Mouse (Mus musculus) ovary, adult 18-20 months (tissue): Measurements from ENCODE around the gene Acer3.
A peak's percentile ranks its signal among the peaks of the same experiment; 100 is the strongest.

Source experiments
- DNase-seq: peaks from one replicate; pipeline ENCODE4 v3.0.0; 2022; ENCODE audit warnings: low spot score, mixed read lengths

The Acer3 gene

GRCm38 (mm10) chr7:98332678-98333397 is 11.8 kb upstream of the Acer3 start:
- no peak for DNase-seq

DNA sequence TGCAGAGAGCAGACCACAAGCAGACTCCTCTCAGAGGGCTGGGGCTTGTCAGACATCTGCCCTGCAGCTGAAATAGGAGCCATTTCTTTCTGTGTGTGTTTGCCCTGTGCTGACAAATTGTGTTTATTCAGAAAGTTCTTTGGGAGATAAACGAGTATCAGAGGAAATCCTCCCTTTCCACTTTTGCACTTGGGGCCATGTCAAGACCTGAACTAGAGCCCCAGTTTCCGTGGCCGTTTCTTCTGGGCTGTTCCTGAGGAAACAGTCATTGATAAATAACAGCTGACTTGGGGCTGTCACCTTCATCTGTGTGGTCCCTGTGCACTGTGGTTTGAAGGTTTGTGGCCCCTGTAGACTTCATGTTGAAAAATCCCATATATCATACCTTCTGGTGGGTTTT is 10.9 kb upstream of the Acer3 start:
- DNase-seq: no peak

DNA sequence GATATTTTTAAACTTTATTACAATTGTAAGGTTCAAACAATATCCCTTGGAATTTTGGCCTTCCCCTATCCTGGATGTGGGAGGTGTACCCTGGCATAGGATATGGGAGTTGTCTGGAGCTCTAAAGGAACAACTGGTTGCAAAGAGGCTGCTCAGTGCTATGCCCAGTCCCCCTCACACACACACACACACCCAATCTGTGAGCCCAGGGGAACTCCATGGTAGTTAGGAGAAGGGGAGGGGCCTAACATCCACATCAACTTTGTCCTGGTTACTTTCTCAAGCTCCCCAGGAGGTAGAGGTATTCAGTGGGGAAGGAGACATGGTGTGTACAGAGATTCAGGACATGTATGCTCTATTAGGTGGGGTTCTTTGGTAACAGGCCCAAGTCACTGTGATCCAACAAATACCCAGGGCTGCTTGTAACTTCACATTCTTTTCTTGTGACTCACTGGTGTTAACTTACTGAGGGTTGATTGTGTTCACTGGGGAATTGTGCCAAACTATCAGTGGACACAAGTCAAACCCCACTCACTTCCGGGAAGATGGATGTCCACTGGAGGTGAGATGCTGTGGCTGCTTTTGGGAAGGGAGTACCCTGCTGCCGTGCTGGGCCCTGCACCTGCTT is 9.5 kb upstream of the Acer3 start:
- DNase-seq: no peak

DNA sequence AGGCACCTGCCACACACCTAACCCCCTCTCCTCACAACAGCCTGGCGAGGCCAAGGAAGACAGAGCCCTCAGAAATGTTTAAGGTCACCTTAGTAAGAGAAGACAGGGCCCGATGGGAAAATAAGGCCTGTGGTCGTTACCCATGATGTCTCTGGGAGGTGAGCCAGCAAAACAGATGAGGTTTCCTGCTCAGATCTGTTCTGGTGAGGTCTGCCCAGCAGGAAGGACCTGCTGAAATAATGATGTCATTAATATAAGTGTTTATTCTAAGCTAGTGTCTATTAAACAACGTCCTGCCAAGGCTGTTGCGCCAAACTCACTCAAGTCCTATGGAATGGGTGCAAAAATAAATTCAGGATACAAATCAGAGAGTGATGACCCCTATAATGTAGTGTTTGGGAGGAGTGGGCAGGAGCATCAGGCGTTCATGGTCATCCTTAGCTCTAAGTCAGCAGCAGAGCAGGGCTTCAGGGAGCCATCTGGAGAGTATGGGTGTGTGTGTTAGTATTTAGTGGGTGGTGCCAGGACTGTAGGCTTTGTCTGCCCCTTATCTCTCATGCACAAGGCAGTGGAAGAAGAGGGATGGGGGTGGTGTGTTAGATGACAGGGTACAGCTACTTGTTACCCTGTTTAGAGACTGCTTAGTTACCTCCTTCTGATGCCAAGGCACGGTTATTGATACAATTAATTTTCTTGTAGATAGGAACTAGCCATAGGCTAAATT is 8.8 kb upstream of the Acer3 start:
- no peak for DNase-seq

- no peak for DNase-seq
Observed at GRCm38 (mm10) chr7:98328311-98328710, 7.3 kb upstream of the Acer3 start.

DNA sequence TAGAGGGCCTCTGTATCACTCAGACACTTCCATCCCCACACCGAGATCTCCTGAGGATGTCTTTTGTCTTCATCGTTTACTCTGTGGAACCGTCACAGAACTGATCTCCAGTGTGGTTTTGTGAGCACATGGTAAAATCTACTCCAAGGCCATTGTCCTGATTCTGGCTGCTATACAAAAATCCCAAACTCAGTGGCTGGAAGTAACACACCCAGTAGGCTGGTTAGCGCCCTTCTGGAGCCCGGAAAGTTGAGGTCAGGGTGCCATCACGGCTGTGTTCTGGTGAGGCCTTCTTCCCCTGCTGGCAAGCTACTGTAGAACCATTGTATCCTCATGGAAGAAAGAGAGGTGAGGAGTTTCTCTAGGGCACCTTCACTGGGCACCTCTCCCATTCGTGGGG is 5.0 kb upstream of the Acer3 start:
- no peak for DNase-seq

GRCm38 (mm10) chr7:98324228-98324627 is 3.2 kb upstream of the Acer3 start:
- peak; percentile 15 for DNase-seq

DNA sequence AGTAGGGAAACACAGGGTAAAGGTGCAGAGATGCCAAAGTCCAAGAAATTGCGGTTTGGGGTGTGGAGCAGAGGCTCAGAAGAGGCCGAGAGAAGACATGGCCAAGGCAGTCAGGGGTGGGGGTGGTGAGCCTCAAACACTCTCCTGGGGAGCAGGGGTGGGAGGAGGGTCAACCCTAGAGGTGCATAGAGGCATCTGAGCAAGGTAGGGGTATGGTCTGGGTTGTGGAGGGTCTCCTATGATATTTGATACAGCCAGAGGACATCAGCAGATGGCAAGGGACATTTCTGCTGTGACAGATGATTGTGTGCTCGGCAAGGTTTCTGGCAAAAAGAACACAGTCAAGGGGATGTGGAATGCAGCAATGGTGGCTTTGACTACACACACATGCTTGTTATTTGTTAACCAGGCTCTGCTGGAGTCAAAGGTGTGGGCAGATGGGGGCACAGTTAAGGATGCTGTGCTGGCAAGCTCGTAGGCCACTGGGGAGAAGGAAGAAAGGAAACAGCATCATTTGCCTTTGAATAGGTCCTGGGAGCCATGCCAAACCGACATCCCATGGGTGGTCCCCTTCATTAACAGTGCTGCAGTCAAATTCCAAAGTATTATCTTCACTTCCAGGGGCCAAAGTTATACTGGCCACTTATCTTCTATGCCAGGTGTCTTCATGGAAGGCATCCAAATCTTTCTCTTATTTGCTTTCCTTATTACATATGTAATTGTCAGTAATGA is 2.4 kb upstream of the Acer3 start:
- no peak for DNase-seq

GRCm38 (mm10) chr7:98322415-98322814 is 1.4 kb upstream of the Acer3 start:
- DNase-seq: no peak

GRCm38 (mm10) chr7:98320006-98320556 is 927 bp downstream of the Acer3 start:
- DNase-seq: no peak

- peak; percentile 35 for DNase-seq
Observed at GRCm38 (mm10) chr7:98316568-98316967, 4.4 kb downstream of the Acer3 start.

DNA sequence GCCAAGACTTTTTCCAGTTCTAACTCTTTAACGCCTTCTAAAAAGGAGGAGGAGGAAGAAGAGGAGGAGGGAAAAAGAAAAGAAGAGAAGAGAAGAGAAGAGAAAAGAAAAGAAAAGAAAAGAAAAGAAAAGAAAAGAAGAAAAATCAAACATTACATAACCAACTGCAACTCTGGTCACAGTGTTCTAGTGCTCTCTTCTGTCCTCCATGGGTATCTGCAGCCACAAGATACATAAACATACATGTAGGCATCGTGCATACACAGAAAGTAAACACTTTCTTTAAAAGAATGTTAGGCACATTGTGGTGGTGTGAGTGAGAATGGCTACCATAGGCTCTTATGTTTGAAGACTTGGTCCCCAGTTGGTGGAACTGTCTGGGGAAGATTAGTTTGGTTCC is 5.9 kb downstream of the Acer3 start:
- no peak for DNase-seq

GRCm38 (mm10) chr7:98312185-98312920 is 8.7 kb downstream of the Acer3 start:
- no peak for DNase-seq

DNA sequence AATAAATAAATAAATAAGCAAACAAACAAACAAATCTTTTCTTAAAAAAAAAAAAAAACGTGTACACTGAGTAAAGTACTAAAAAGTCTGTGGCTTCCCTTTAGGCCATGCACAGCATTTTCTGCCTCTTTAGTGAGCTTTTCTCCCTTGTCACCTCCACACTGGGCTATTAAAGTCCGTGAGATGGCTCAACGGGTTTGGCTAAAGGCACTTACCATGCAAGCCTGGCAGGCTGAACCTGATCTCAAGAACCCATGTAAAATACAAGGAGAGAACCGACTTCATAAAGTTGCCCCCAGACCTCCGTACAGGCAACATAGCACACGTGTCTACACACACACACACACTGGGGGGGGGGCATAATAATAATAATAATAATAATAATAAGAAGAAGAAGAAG is 10.7 kb downstream of the Acer3 start:
- no peak for DNase-seq

GRCm38 (mm10) chr7:98309219-98310030 is 11.6 kb downstream of the Acer3 start:
- peak; percentile 94 for DNase-seq

DNA sequence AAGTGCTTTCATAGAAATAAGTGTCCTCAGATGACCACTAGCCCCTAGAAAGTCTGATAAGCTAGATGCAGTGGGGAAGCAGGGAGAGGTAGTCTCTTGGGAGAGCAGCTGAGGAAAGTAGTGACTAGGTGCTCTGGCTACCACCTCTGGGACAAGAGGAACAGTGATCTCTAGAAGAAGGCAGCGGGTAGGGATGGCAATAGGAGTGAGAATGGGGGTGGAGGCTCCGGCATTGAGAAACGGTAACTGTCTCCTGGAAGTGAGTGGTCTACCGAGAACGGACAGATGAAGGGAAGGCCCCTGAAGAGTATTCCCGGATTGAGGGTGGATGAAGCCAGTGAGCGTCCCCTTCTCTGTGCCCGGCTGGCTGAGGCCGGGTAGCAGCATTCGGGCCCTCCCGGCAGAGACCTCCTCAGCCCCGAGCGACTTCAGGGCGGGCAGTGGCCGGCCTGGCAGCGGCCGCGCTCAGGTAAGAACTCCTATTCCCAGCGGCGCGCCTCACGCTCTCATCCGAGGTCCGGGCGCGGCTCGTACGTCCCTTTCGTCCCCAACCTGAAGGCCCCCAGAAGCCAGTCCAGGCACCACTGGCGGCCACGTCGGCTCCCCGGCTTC is 12.3 kb downstream of the Acer3 start:
- no peak for DNase-seq

DNA sequence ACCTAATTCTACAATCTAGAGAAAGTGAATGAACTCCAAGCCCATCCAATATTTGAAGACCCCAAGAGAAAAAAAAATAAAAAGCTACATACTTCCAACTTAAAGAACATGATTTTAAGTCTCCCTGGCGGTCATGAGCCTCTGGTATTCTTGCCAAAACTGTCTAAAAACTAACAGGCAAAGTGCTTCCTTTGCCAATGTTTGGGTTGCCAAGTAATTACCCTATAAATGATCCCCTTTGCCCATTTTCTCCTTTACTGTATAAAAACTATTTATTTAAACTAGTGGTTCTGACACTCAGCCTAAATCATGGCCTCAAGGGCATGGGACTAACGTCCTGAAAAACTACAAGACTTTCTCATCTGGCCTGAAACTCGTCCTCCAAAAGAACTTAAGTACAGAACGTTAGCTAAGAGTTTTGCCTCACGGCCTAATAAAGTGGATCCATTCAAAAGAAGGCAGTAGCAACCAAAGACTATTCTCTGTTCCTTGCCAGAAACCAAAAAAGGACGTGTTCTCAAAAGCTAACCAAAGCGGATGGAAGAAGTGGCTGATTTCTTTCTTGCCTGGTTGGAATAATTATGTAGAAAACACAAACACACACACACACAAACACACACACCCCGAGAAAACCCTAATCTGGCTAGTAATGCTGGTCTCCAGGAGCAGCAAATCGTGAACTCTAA is 12.9 kb downstream of the Acer3 start:
- no peak for DNase-seq

DNA sequence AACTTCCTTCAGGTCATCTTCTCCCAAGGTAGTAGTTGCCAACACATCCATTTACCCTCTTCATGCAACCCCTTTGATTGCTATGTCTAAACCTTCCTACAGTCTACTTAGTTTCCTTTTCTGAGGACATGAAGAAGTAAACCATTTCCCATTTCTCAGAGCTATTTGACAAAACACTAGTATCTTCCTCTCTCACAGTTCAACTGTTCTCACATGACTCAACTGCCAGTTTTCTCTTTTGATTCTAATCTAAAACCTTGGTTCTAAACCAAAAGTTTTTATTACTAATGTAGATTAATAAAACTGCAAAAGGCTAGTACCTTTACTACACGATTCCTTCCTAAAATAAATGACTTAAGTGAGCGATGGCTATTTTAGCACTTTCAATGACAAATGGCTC is 13.6 kb downstream of the Acer3 start:
- DNase-seq: no peak

DNA sequence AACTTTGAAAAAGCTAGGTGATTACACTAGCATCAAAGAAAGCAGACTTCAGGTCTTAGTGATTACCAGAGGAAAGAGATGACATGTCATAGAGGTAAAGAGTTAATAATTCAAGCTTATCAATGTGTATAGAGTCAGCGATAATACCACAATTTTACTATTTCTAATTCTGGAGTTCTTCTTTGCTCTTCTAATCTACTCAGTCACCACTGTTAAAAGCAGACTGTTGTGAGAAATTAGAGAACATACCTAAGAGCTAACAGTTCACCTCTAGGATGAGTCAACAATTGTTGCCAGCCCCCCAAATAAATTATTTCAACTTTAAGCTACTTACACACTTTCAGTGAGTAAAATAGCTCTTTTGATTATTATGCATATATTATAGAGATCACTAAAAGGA is 28.1 kb downstream of the Acer3 start:
- no peak for DNase-seq

- DNase-seq: no peak
Observed at GRCm38 (mm10) chr7:98289585-98289984, 31.4 kb downstream of the Acer3 start.
